Mouse (Mus musculus) ovary, adult 10 weeks (tissue): ENCODE data around the gene Gm45234. TPM values are rescaled to one million over a fixed set of nuclear protein-coding genes. Genes with fewer than 3 reads are reported as not detected.

Source experiments
- polyA plus RNA-seq: library from polyadenylated mRNA; stranded (reverse); fragments of 350-450 nt; fragmentation: Illumina TruSeq; extraction: RNeasy Lipid Tissue Mini Kit (QIAGEN cat#74804); gene quantifications from one replicate; pipeline ENCODE4 v1.2.3, GENCODE M21; 2014

Gene Gm45234
- not detected for polyA plus RNA-seq

GRCm38 (mm10) chr6:124755831-124756595 lies at the start of gene Gm45234, which contains the start of gene Atn1:
TSS of gene Gm45234 (minus strand) at chr6:124756021.
TSS of gene Atn1 (minus strand) at chr6:124756524.

DNA sequence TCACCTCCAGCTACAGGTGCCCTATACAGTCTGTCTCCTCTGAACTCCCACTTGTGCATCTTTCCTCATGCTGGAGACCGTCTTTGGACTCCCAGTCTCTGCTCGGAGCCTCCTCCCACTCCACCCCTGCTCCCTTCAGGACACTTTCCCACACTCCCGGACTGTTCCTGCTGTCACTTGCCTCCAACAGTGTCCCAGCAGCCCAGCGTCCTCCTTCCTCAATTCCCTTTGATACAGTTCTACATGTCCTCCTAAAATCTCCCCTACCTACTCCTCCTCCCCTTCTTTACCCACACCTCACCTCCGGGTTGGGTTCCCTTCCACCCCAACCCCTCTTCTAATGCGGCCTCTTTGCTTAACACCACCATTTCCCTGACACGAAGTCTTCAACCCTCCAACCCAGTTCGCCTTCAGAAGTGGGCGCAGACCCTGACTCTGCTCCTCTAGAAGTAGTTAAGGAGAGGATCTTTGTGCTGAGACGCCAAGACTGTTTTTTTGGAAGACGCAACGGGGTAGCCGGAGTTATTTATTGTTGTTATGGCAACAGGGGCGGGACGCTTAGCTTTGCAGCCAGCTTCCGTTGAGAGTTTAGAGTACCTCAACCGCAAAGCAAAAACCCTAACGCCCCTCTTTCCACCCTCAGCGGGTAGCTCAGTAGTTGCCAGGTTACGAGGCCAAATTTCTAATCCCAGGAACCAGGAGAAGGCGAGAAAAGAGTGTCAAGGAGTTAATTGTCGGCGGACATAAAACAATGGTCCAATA lies 23.6 kb upstream of the Gm45234 start, which contains the start of gene Lrrc23:
Lrrc23 (minus strand) TSS at position 506 of the 762 bp plus-strand sequence.

GRCm38 (mm10) chr6:124769101-124769765 lies 13.4 kb upstream of the Gm45234 start, which contains the start of gene Eno2:
TSS of gene Eno2 (minus strand) at chr6:124769673.

GRCm38 (mm10) chr6:124740888-124741761 lies 14.7 kb downstream of the Gm45234 start, which contains the start of gene Grcc10:
TSS of gene Grcc10 (minus strand) at chr6:124741374.

GRCm38 (mm10) chr6:124738511-124739023 lies 17.3 kb downstream of the Gm45234 start, which contains the start of gene Ptpn6:
TSS of gene Ptpn6 (minus strand) at chr6:124738714.

DNA sequence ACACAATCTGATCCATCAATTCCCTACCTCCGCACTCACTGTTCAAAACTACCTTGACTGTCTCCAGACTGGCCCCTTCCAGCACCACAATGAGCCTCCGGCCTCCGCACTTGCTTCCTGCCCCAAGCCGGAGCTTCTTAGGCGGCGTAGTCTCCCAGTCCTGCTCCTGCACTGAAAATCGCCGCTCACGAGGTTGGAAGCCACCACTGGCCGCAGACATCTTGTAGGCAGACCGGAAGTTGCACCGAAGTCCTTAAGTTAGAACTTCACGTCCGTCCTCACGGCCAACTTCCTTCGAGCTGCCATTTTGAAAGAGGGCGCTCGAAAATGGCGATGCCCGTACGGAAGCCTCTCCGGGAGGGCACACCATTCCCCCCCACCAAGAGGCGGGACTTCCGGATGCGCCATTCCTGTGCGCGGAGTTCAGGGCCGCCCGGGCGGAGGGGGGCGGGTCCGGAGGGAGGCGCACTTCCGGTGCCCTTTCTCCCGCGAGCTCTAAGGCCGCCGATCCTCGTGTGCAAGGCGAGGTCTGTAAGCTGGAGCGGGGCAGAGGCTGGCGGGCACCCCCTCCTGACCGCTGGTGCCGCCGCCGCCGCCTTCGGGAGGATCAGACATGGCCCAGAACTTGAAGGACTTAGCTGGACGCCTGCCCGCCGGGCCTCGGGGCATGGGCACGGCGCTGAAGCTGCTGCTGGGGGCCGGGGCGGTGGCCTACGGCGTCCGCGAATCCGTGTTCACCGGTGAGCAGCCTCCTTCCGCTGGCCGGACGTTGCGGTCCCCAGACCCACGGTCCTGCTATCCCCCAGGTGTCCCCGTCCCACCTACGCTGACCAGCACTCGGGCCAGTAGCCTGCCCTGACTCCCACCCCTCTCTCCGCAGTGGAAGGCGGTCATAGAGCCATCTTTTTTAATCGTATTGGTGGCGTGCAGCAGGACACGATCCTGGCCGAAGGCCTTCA lies 43.7 kb downstream of the Gm45234 start, which contains the start of the genes Emg1 and Phb2:
Emg1 (minus strand) TSS at position 355 of the 959 bp plus-strand sequence.
Phb2 (plus strand) TSS at position 513 of the 959 bp plus-strand sequence.

Other genes starting within 250 kb of the Gm45234 start
- gene C1ra, start 243.6 kb downstream of the Gm45234 start, polyA plus RNA-seq = 29.5 TPM
- 221 TPM for gene C1s1, start 213.7 kb downstream of the Gm45234 start, polyA plus RNA-seq
- gene C1rb, start 185.7 kb downstream of the Gm45234 start, polyA plus RNA-seq = not detected
- 0.40 TPM for gene C1s2, start 119.9 kb downstream of the Gm45234 start, polyA plus RNA-seq
- gene Lpcat3, start 93.0 kb downstream of the Gm45234 start, polyA plus RNA-seq = 40.5 TPM
- 13.2 TPM for gene Emg1, start 43.8 kb downstream of the Gm45234 start, polyA plus RNA-seq
- 26.3 TPM for gene Phb2, start 43.7 kb downstream of the Gm45234 start, polyA plus RNA-seq
- 4.1 TPM for gene Ptpn6, start 17.3 kb downstream of the Gm45234 start, polyA plus RNA-seq
- 2.1 TPM for gene Grcc10, start 14.6 kb downstream of the Gm45234 start, polyA plus RNA-seq
- gene Atn1, start 503 bp upstream of the Gm45234 start, polyA plus RNA-seq = 0.66 TPM
- 0.48 TPM for gene Eno2, start 13.7 kb upstream of the Gm45234 start, polyA plus RNA-seq
- gene Lrrc23, start 23.7 kb upstream of the Gm45234 start, polyA plus RNA-seq = 3.8 TPM
- gene Spsb2, start 52.6 kb upstream of the Gm45234 start, polyA plus RNA-seq = not detected
- gene Tpi1, start 58.3 kb upstream of the Gm45234 start, polyA plus RNA-seq = 12.8 TPM
- 23.2 TPM for gene Usp5, start 73.5 kb upstream of the Gm45234 start, polyA plus RNA-seq
- 4.3 TPM for gene Cdca3, start 73.5 kb upstream of the Gm45234 start, polyA plus RNA-seq
- not detected for gene Gnb3, start 84.3 kb upstream of the Gm45234 start, polyA plus RNA-seq
- 1.7 TPM for gene P3h3, start 101.7 kb upstream of the Gm45234 start, polyA plus RNA-seq
- not detected for gene Gpr162, start 108.0 kb upstream of the Gm45234 start, polyA plus RNA-seq
- gene Cd4, start 132.2 kb upstream of the Gm45234 start, polyA plus RNA-seq = 1.4 TPM
- 0.23 TPM for gene Lag3, start 155.7 kb upstream of the Gm45234 start, polyA plus RNA-seq
- 293 TPM for gene Ptms, start 164.1 kb upstream of the Gm45234 start, polyA plus RNA-seq
- gene Mlf2, start 175.4 kb upstream of the Gm45234 start, polyA plus RNA-seq = 8.4 TPM
- gene Cops7a, start 209.5 kb upstream of the Gm45234 start, polyA plus RNA-seq = 18.8 TPM
- 0.23 TPM for gene Pianp, start 240.7 kb upstream of the Gm45234 start, polyA plus RNA-seq